Mouse (Mus musculus) layer of hippocampus, postnatal 25 days (tissue): ENCODE results near the gene Col4a6. TPM values are rescaled to one million over a fixed set of nuclear protein-coding genes. Genes with fewer than 3 reads are reported as not detected.

Source experiments
- DNase-seq, 2 experiments: peaks; one replicate each; pipeline ENCODE4 v3.0.0; 2022; ENCODE audit warnings: mixed read lengths in 2 of 2, low spot score in 1 of 2; ENCODE audit errors: extremely low spot score in 1 of 2
- total RNA-seq, 2 experiments: library from RNA; stranded (reverse); gene quantifications; 2 replicates each; pipeline ENCODE4 v1.2.3; 2021

Gene Col4a6
- total RNA-seq, 2 experiments from 2014 or later = 0.89 to 1.1 TPM

- DNase-seq = no peak
Observed at GRCm38 (mm10) chrX:141276397-141276796, 197.5 kb downstream of the Col4a6 start.

GRCm38 (mm10) chrX:141265986-141266385 is 207.9 kb downstream of the Col4a6 start:
- no peak for DNase-seq

GRCm38 (mm10) chrX:141249636-141250035 is 224.2 kb downstream of the Col4a6 start:
- no peak for DNase-seq

GRCm38 (mm10) chrX:141236564-141237333 is 237.1 kb downstream of the Col4a6 start:
- peak in 1 of 2 experiments; percentile 9 for DNase-seq

GRCm38 (mm10) chrX:141228169-141228568 is 245.7 kb downstream of the Col4a6 start:
- no peak for DNase-seq

- DNase-seq = peak in 1 of 2 experiments; percentile 62
Observed at GRCm38 (mm10) chrX:141212802-141213201, 261.1 kb downstream of the Col4a6 start.

GRCm38 (mm10) chrX:141198993-141199392 is 274.9 kb downstream of the Col4a6 start:
- DNase-seq = no peak

GRCm38 (mm10) chrX:141195036-141195435 is 278.8 kb downstream of the Col4a6 start:
- no peak for DNase-seq

GRCm38 (mm10) chrX:141175353-141175752 is 298.5 kb downstream of the Col4a6 start:
- peak in 1 of 2 experiments; percentile 53 for DNase-seq

GRCm38 (mm10) chrX:141165067-141165466 is 308.8 kb downstream of the Col4a6 start:
- DNase-seq = no peak

- no peak for DNase-seq
Observed at GRCm38 (mm10) chrX:141160371-141160770, 313.5 kb downstream of the Col4a6 start.

GRCm38 (mm10) chrX:141158160-141158559 is 315.7 kb downstream of the Col4a6 start:
- no peak for DNase-seq

GRCm38 (mm10) chrX:141157626-141158025 is 316.2 kb downstream of the Col4a6 start:
- no peak for DNase-seq

- DNase-seq = no peak
Observed at GRCm38 (mm10) chrX:141156696-141157095, 317.2 kb downstream of the Col4a6 start.

- no peak for DNase-seq
Observed at GRCm38 (mm10) chrX:141151182-141151581, 322.7 kb downstream of the Col4a6 start.

GRCm38 (mm10) chrX:141150290-141150689 is 323.6 kb downstream of the Col4a6 start:
- no peak for DNase-seq

- DNase-seq = no peak
Observed at GRCm38 (mm10) chrX:141149705-141150104, 324.2 kb downstream of the Col4a6 start.

Other genes starting within 250 kb of the Col4a6 start
- 1 to 10 TPM; 3.4 to 3.9 TPM for gene Col4a5, start 1.3 kb upstream of the Col4a6 start, total RNA-seq